In genomic region chr5:44225911-44226520, GRCm38 (mm10) we compare ENCODE assay signal across 8 mouse cellular contexts. TPM values are rescaled to one million over a fixed set of nuclear protein-coding genes. Genes with fewer than 3 reads are reported as not detected.
DNase-seq lines count a peak whose midpoint lies in the region; ATAC-seq and TF ChIP-seq lines count a peak whose summit lies in the region.

No protein-coding gene starts in this region.

- peak overlapping the region; percentile 94 for H3K9ac ChIP-seq in forebrain, embryonic 13.5 days
- peak overlapping the region; percentile 93 for H3K9ac ChIP-seq in hindbrain, embryonic 14.5 days
- H3K9ac ChIP-seq in liver, embryonic 14.5 days (replicated peaks), result peak overlapping the region; percentile 90
- H3K9ac ChIP-seq in neural tube, embryonic 11.5 days (ENCODE audit: low read length), result peak overlapping the region; percentile 94

- POLR2A ChIA-PET in Patski (lab: Charles Lee), result no interaction called here

- H3K4me1 ChIP-seq in forebrain, embryonic 13.5 days, result peaks cover 25% of the 10 kb centered on the region
- peaks cover 27% of the 10 kb centered on the region for H3K4me1 ChIP-seq in hindbrain, embryonic 14.5 days (replicated peaks; ENCODE audit: control insufficient read depth, insufficient read depth, low read length)
- peaks cover 22 to 35% of the 10 kb centered on the region in 2 experiments for H3K4me1 ChIP-seq in liver, embryonic 14.5 days (replicated peaks; ENCODE audit: control insufficient read depth in 2 of 2, insufficient read depth in 2 of 2, low read length in 1 of 2)
- peaks cover 13% of the 10 kb centered on the region; the same call in 1 of the 2 replicates for H3K4me1 ChIP-seq in neural tube, embryonic 11.5 days (ENCODE audit: control insufficient read depth, insufficient read depth, low read length)

- no peaks in the 10 kb centered on the region for H3K9me3 ChIP-seq in forebrain, embryonic 13.5 days (replicated peaks)
- H3K9me3 ChIP-seq in hindbrain, embryonic 14.5 days (ENCODE audit: control insufficient read depth, low read length), result no peaks in the 10 kb centered on the region
- H3K9me3 ChIP-seq in liver, embryonic 14.5 days (ENCODE audit: control insufficient read depth, low read length), result no peaks in the 10 kb centered on the region
- no peaks in the 10 kb centered on the region for H3K9me3 ChIP-seq in neural tube, embryonic 11.5 days (ENCODE audit: control insufficient read depth, low read length)

- ATAC-seq in Patski, result peak; percentile 35
- peak; percentile 82 for ATAC-seq in forebrain, embryonic 13.5 days
- peak; percentile 79; the same call in 1 of the 2 replicates for ATAC-seq in hindbrain, embryonic 14.5 days (ENCODE audit: low FRiP score)
- ATAC-seq in liver, embryonic 14.5 days (ENCODE audit: insufficient read depth), result peak; percentile 51
- ATAC-seq in neural tube, embryonic 11.5 days (ENCODE audit: insufficient read depth, low FRiP score, low TSS enrichment), result peak; percentile 85

- H3K27ac ChIP-seq in forebrain, embryonic 13.5 days, result peak overlapping the region; percentile 87
- peak overlapping the region; percentile 95 for H3K27ac ChIP-seq in hindbrain, embryonic 14.5 days
- H3K27ac ChIP-seq in liver, embryonic 14.5 days, result peak overlapping the region; percentile 78
- H3K27ac ChIP-seq in neural tube, embryonic 11.5 days (ENCODE audit: low read depth, low read length), result peak overlapping the region; percentile 87

- no peak for TF ChIP-seq EP300 in liver, embryonic 14.5 days (IDR thresholded peaks at IDR 0.05; ENCODE audit: low read depth)

- no peaks in the 10 kb centered on the region for H3K27me3 ChIP-seq in Patski
- H3K27me3 ChIP-seq in forebrain, embryonic 13.5 days, result no peaks in the 10 kb centered on the region
- no peaks in the 10 kb centered on the region for H3K27me3 ChIP-seq in hindbrain, embryonic 14.5 days (ENCODE audit: control insufficient read depth, insufficient read depth, low read length)
- H3K27me3 ChIP-seq in liver, embryonic 14.5 days (ENCODE audit: control insufficient read depth, insufficient read depth, low read length), result no peaks in the 10 kb centered on the region
- H3K27me3 ChIP-seq in neural tube, embryonic 11.5 days (ENCODE audit: control insufficient read depth, insufficient read depth, low read length), result no peaks in the 10 kb centered on the region

- DNase-seq in left cerebral cortex, postnatal 10 days (ENCODE audit: extremely low spot score in 1 of 2, low spot score in 2 of 2), result peak; percentile 4 to 58
- no peak for DNase-seq in left cerebral cortex, adult 9 months (ENCODE audit: low spot score in 2 of 2)
- DNase-seq in Patski (ENCODE audit: low read depth, low spot score), result no peak
- DNase-seq in hindbrain, embryonic 14.5 days (ENCODE audit: low spot score), result peak; percentile 29
- DNase-seq in liver, embryonic 14.5 days (ENCODE audit: low read depth in 3 of 3, low spot score in 3 of 3), result no peak
- DNase-seq in neural tube, embryonic 11.5 days (ENCODE audit: low spot score), result peak; percentile 57
- no peak for DNase-seq in natural killer cell, adult 2 months (ENCODE audit: low spot score in 2 of 2)

- no peaks in the 10 kb centered on the region for H3K36me3 ChIP-seq in forebrain, embryonic 13.5 days (ENCODE audit: poor library complexity, severe bottlenecking)
- no peaks in the 10 kb centered on the region for H3K36me3 ChIP-seq in hindbrain, embryonic 14.5 days (replicated peaks; ENCODE audit: control insufficient read depth, insufficient read depth)
- H3K36me3 ChIP-seq in liver, embryonic 14.5 days (replicated peaks; ENCODE audit: control insufficient read depth, insufficient read depth, low read depth), result no peaks in the 10 kb centered on the region
- no peaks in the 10 kb centered on the region for H3K36me3 ChIP-seq in neural tube, embryonic 11.5 days (ENCODE audit: control insufficient read depth, insufficient read depth, low read length)

- CTCF ChIA-PET in Patski (lab: Charles Lee), result interaction anchor here (1.5 to 3.2 kb wide), 2 partner anchors 14 to 22 kb away, joined by 3 to 18 read pairs; no protein-coding TSS in a partner anchor

- intact Hi-C loops in left cerebral cortex, postnatal 10 days (cut with DNase I), result no loop called here

- no peak for TF ChIP-seq CTCF in Patski (IDR thresholded peaks at IDR 0.05)
- no peak for TF ChIP-seq CTCF in liver, embryonic 14.5 days (IDR thresholded peaks at IDR 0.05; ENCODE audit: low read depth)

- H3K4me2 ChIP-seq in forebrain, embryonic 13.5 days, result peak overlapping the region; percentile 81
- peak overlapping the region; percentile 77 for H3K4me2 ChIP-seq in hindbrain, embryonic 14.5 days (replicated peaks)
- peak overlapping the region; percentile 83 for H3K4me2 ChIP-seq in liver, embryonic 14.5 days (ENCODE audit: low read depth)
- peak overlapping the region; percentile 64 for H3K4me2 ChIP-seq in neural tube, embryonic 11.5 days (ENCODE audit: low read depth)

- WGBS in forebrain, embryonic 13.5 days, result under 1% methylated on average over 57 of the region's 72 CpGs
- WGBS in hindbrain, embryonic 14.5 days, result 3% methylated on average over 70 of the region's 72 CpGs
- under 1% methylated on average over 53 of the region's 72 CpGs for WGBS in liver, embryonic 14.5 days (ENCODE audit: insufficient replicate concordance)
- under 1% methylated on average over 41 of the region's 72 CpGs for WGBS in neural tube, embryonic 11.5 days

- in situ Hi-C loops in Patski (cut with MboI; ENCODE audit: low pct_unique_long_range_greater_than_20kb), result no loop called here

- peak overlapping the region; percentile 85 for H3K4me3 ChIP-seq in forebrain, embryonic 13.5 days
- H3K4me3 ChIP-seq in hindbrain, embryonic 14.5 days (replicated peaks; ENCODE audit: low read length), result peak overlapping the region; percentile 97
- peak overlapping the region; percentile 89 to 95 for H3K4me3 ChIP-seq in liver, embryonic 14.5 days (ENCODE audit: insufficient read depth in 1 of 2, low read depth in 2 of 2, low read length in 2 of 2)
- H3K4me3 ChIP-seq in neural tube, embryonic 11.5 days (ENCODE audit: low read depth, low read length), result peak overlapping the region; percentile 94

RNA-seq across cellular contexts. Expression of gene Tapt1, which starts 0.4 kb away (rescaled TPM):
- total RNA-seq in left cerebral cortex, postnatal 10 days (2021), result 10 to 100 TPM; 43.0 to 52.3 TPM
- polyA plus RNA-seq in Patski (2021), result 46.7 TPM
- 23.8 and 25.7 TPM in 2 replicates for polyA plus RNA-seq in forebrain, embryonic 13.5 days (2015; fragmentation: Nextera tagmentation; extraction: Ambion mirVana)
- 35.7 and 39.1 TPM in 2 replicates for polyA plus RNA-seq in hindbrain, embryonic 14.5 days (2014; fragmentation: Nextera tagmentation; extraction: Ambion mirVana)
- 26.0 and 30.9 TPM in 2 replicates for polyA plus RNA-seq in liver, embryonic 14.5 days (2012; rRNA removed)
- polyA plus RNA-seq in liver, embryonic 14.5 days (2014; fragmentation: Nextera tagmentation; extraction: Ambion mirVana), result 31.2 and 38.5 TPM in 2 replicates
- 31.2 and 35.0 TPM in 2 replicates for polyA plus RNA-seq in neural tube, embryonic 11.5 days (2014; fragmentation: Nextera tagmentation; extraction: Ambion mirVana)

Comparison
In these comparisons a context has a peak if more than half of its experiments do, and no peak if none do; other contexts are left out.
1. DNase-seq: peak in left cerebral cortex, postnatal 10 days (2 of 2), hindbrain, embryonic 14.5 days (single experiment) and neural tube, embryonic 11.5 days (single experiment); none in left cerebral cortex, adult 9 months (0 of 2), Patski (single experiment), liver, embryonic 14.5 days (0 of 3) and natural killer cell, adult 2 months (0 of 2).
2. ATAC-seq: peak in every context shown above with its lines; median percentile 85 in neural tube, embryonic 11.5 days; 82 in forebrain, embryonic 13.5 days; 79 in hindbrain, embryonic 14.5 days; 51 in liver, embryonic 14.5 days; 35 in Patski.
3. Peak in every context shown above with its lines, with median percentiles within 50 percentile points of each other: H3K27ac ChIP-seq, H3K4me2 ChIP-seq, H3K4me3 ChIP-seq and H3K9ac ChIP-seq.